Mouse (Mus musculus): ENCODE measurements around the gene Ppp1r12b.

Gene Ppp1r12b

DNA sequence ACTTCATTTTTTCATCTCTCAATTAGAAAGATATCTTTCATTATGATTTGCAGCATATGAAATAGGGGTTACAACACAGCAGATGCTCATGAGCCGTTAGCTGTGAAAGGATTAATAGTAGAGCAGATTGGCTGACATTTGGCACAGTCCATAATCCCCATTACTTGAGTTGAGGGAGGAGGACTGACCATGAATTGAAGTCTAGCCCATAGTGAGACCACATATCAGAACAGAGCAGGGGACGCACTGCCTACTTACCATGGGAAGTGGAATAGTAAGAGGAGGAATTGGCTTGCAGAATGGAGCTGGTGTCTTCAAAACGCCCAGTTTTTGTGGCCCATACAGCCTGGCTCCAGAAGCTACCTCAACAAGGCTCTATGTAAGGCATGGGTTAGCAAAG is 159.2 kb downstream of the Ppp1r12b start:
- DNase-seq (ENCODE audit: low spot score), result no peak

DNA sequence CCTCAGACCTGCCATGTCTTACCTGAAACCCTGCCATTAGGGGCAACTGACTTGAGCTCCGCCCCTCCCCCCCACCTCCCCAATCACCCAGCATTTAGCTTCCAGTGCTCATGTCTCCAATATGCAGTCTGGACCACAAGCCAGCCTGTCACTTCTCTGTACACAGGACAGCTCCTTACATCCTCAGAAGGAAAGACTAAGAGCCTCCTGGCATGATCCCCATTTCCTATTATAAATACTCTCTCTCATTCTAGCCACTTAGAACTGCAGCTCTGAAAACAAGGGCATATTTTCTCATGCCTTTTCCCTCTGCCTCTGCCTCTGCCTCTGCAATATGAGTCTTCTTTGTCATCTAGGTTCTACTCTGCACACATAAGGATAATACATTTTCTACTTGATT is 159.7 kb downstream of the Ppp1r12b start:
- no peak for DNase-seq (ENCODE audit: low spot score)

DNA sequence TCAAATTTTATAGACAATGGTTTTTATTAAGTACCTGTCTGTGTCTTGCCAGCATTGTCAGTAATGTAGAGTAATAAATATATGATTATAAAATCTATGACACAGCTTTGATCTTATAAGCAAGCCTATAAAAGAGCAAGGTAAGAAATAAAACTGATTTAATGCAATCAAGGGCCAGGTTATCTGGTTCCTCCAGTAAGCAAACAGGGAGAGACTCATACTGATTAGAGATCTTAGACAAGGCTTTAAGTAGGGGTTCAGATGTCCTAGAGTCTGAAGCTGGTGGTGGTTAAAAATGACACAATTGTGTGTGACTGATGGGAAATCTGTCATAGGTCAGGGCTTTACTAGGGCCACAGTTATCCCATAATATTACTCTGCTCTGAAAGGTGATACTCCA is 164.3 kb downstream of the Ppp1r12b start:
- no peak for DNase-seq (ENCODE audit: low spot score)

DNA sequence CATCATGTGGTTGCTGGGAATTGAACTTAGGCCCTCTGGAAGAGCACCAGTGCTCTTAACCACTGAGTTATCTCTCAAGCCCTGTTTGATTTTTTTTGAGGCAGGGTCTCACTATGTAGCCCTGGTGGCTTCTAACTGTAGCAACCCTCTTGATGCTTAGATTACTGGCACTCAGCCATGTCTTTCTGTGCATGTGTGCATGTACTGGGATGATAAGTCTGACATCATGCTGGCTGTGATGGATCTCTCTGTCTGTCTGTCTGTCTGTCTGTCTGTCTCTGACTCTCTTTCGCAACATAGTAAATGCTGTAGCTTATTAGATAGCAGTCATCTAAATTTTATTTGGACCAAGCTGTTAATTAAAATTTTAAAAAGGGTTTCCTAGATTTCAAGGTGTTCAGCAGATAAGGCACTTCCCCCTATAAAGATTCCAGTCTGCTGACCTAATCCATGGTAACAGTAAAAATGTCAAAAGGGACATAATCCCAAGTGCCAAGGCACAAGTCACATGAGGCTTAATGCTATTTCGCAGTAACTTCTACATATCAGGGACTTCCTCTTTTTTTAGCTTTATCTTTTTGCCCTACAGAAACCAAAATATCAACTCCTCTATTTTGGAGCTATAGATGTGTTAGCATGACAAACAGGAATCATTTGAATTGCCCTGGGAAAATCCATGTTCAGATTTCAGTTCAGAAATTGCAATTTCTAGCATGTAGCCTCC is 164.9 kb downstream of the Ppp1r12b start:
- DNase-seq (ENCODE audit: low spot score), result no peak

DNA sequence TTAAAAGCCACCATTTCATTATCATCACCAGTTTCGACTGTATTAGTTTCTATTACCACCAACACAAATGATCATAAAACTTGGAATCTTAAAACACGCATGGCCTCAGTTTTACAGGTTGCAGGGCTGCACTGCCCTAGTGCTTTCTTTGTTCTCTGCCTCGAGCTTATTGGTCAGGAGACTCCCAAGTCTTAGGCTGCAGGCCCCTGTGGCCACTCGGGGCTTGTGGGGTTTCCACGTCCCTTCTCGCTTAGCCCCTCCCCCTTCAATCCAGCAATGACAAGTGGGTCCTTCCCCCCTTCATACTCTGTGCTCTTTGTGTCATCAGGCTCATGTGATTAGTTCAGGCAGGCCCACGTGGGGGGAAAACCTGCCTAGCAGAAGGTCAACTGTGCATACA is 167.6 kb downstream of the Ppp1r12b start:
- DNase-seq (ENCODE audit: low spot score), result no peak

DNA sequence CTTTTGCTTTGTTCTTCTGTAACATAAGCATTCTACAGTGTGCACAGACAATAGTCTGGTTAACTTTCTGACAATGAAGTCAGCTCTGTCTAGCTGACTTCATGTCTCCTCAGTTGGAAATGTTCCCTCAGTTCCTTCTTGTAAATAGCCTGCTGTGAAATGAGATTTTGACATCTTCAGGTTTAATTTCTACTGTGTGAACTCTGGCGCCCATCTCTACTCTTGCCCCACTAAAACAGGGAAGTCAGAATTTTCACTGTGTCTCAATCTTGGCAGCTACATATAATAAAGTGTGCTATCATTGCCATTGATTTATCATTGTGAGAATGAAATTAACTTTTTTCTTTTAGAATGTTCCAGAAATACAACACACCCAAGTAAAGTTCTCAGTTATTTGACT is 170.8 kb downstream of the Ppp1r12b start:
- no peak for DNase-seq (ENCODE audit: low spot score)

DNA sequence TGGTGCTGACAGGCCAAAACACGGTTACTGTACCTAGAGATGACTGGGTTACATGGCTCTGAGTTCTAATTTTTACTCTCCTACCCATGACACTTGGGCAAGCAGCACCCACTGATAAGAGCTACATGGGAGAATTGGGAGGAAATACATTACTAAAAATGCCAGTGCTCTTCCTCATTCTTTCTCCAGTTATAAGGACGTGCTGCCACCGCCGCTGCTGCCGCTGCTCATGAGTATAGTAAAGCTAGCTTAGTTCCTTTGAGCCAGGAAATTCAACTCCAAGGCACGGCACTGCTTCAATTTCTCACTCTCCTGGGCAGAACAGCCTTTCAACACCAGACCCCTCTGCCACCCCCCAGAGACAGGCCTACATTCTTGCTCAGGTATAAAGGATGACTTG is 171.3 kb downstream of the Ppp1r12b start:
- no peak for DNase-seq (ENCODE audit: low spot score)

DNA sequence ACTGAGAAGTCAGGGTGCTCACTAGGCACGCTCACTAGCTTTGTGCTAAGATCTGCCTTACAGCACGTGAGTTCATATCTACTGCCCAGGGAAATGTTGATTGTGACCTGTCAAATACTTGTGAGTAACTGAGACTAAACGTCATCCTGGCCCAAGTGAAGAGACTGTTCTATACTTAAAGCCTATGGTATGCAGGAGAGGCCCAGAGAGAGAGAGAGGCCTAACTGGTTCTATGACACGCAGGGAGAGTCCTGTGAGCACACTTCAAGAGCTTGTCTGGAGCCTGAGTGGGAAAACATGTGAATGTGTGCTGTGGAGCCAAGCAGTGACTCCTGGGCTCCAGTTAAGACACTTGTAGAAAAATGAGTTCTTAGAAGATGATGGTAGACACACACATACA is 171.8 kb downstream of the Ppp1r12b start:
- no peak for DNase-seq (ENCODE audit: low spot score)

DNA sequence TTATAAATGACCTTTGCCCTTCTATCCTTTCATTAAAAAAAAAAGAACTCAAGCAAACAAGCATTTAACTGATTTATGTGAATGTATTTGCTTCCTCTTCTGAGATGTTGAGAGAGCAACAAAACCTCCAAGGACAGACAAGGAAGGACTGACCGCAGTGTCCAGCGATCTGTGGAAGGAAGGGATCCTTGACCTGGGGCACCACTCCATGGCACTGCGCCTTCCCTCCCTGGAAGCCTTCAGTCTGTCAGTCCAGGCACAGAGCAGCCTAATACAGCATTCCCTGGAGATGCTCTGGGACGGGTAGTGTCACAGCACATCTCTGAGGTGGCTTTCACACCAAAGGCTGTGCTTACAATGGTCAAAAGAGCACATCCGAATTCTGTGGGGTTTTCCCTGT is 172.9 kb downstream of the Ppp1r12b start:
- no peak for DNase-seq (ENCODE audit: low spot score)

DNA sequence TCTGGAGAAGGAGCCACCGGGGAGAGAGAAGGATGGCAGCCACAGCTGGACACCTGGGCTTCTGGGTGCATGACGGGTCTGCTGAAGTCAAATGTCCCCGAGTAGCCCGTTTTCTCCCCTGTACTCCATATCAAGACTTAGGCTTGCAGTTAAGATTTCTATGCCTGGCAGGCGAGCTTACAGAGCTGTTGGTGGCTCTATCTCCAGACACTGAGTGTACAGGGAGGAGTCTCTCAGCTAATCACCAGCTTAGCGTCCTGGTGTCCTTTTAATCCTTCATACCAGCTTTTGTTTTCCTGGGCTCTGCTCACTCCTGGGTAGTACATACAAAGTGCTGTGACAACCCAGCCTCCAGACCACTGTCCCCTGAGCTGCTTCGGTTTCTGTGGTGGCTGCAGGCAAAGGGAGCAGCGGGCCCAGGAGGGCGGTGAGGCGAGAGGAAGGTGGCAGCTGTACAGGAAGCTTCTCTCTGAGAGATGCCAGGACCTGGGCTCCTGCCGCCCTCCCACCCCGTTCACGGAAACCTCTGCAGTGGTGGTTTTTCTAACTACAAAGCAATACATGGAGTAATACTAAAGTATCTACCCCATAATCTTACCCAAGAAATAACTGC is 177.7 kb downstream of the Ppp1r12b start:
- no peak for DNase-seq (ENCODE audit: low spot score)

DNA sequence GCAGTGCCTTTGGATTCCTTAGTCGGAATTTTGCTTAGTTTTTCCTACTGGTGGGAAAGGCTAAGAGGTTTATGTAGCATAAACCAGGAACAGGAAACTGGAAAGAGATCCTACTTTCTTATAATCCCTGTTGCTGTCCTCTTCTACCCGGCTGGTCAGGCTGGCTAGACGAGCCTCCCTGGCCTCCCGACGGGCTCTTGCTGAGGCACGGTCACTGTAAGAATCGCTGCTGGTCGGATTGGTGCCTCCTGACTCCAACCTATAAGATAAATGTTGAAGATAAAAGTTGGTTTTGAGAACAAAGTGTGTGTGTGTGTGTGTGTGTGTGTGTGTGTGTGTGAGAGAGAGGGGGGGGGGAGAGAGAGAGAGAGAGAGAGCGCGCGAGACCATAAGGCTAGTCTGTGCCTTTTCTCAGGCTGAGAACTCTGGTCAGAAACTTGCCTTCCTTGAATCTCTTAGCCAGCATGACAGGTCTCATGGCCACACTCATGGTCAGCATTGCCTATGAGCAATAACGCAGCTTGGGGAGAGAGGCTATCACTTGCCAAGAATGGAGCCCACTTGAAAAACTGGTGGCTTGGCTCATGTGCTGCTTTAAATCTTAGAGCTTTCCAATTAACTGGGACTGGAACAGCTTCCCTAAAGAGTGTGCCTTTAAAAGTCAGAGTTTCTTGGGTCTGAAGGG is 178.4 kb downstream of the Ppp1r12b start:
- DNase-seq (ENCODE audit: low spot score), result peak; percentile 62

DNA sequence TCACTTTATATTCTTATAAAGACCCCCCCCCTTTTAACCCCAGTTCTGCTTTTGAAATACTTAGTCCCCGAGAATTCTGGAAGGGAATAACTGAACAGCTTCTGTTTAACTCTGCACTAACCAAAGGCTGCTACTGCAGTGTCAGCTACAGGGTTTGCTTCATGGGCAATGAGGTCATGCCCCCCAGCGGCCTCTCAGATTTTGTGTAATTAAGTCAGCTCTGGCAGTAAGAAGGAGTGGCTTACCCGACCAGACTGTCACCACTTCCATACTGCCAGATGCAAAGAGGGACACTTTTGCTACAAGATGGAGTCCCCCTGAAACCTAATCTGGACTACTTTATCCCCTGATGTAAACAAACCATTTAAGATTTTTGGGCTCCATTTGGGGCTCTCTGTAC is 180.1 kb downstream of the Ppp1r12b start:
- DNase-seq (ENCODE audit: low spot score), result no peak

DNA sequence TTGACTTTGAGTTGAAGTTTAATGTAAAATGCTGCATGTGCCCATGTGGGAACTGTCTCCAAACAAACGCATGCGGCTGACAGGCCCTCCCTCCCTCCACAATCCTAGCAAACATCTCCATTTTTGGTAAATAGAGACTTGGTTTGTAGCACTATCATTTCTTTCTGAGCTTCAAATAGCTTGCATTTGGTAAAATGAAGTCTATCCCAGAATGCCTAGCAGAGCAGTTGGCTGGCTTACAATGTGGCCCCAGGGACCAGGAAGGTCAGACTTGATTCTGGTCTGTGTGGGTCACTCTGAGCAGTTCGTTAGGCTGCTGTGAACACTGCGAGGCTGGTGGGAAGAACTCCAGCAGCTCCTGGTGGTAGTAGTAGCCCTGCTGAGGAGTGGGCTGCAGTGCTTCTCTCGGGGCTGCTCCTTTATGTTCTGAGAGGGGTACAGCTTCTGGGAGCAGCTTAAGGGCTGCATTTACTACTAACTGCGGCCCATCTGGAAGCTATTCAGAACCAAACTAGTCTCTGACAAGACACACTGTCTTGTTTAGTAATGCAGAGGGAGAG is 180.9 kb downstream of the Ppp1r12b start:
- DNase-seq (ENCODE audit: low spot score), result peak; percentile 11

DNA sequence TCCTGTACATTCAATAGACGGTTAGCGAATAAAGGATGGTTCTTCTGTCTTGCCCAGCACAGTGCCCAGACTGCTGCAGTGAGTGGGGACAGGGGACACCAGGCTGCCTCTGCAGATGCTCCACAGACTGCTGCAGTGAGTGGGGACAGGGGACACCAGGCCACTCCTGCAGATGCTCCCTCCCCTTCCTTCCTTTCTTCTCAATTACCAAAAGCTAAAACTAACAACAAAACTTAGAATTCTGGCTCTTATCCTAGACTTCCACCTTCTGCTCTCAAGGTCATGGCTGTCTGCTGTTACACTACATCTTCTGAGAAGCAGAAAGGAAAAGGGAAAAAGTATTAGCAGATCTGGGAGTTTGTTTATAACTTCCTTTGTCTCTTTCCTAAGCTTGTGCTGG is 181.5 kb downstream of the Ppp1r12b start:
- DNase-seq (ENCODE audit: low spot score), result no peak

DNA sequence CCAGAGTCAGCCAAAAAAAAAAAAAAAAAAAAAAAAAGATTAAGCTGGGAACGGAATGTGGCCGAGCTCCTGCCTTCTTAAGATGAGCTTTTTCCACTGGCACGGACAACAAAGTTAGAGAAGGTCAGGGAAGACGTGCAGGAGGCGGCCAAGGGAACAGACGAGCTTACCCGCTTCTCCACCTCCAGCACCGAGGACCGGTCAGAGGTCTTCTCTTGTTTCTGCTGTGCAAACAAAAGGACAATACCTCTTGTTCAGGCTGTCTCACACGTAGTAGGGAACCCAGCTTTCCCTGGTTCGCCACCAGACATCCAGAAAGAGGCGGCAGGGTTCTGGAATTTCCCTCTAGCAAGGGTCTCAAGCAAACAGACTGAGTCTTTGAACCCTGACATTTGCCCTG is 182.5 kb downstream of the Ppp1r12b start:
- peak; percentile 38 for DNase-seq (ENCODE audit: low spot score)

DNA sequence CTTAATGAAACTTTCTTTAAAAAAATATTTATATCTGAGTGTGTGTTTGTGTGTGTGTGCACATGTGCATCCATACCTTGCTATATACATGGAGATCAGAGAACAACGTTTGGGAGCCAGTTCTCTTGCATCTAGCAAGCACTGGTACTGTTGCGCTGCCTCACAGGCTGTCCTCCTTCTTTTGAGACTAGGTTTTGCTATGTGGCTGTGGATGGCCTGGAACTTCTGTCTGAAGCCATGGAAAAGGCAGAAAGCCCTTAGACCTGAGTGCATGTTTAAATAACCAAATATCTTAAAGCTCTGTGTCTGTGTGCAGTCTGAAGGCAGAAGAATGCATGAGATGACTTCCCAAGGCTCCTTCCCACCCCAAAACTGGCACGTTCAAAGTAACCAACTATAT is 182.9 kb downstream of the Ppp1r12b start:
- DNase-seq (ENCODE audit: low spot score), result no peak

DNA sequence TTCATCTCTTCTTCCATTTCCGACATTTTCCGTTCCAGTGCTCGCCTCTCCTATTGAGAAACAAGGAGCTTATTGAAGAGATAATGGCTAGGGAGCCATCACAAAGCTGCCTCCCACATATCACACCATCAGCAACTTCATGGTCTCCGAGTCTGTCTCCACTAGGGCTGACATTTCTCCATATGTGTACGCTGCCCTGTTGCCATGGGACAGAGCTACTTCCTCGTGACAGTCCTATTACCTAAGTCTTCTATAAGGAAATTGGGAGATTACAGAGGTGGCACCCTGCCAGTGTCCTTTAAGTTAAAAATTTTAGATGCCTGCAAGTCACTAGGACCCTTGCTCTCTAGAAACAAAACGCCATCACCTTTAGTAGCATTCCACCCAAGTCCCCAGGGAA is 183.7 kb downstream of the Ppp1r12b start:
- no peak for DNase-seq (ENCODE audit: low spot score)

DNA sequence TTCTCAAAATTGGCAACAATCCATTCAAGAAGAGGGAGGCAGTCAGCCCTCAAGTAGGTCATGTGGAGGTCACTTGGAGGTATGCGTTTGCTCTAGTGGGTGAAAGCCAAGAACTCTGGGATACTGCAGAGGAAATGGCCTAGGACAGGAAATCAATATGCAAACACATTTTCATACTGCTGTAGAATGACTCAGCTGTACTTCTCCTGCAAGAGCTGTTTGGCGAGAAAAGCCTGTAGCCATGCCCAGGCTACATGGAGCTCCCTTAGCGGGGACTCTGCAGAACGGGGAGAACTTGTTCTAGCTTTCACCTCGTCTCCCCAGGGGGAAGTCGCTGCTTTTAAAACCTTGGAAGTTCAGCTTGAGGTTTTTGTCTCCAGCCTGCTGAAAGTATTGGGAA is 184.4 kb downstream of the Ppp1r12b start:
- DNase-seq (ENCODE audit: low spot score), result peak; percentile 91

DNA sequence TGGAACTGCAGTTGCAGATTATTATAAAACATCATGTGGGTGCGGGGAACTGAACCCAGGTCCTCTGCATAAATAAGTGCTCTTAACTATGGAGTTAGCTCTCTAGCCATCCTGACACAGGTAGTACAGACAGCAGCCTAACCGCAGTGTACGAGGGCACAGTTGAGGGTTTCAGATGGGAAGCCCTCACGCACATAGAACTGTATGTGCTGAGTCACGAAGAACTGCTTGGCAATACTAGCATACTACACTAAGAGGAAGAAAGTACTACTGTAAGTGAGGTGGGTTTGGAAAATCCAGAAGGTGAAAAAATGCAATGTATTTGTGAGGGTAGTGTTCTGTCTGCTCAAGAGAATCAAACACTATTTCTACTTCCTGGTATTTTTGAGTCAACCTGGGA is 185.4 kb downstream of the Ppp1r12b start:
- no peak for DNase-seq (ENCODE audit: low spot score)

DNA sequence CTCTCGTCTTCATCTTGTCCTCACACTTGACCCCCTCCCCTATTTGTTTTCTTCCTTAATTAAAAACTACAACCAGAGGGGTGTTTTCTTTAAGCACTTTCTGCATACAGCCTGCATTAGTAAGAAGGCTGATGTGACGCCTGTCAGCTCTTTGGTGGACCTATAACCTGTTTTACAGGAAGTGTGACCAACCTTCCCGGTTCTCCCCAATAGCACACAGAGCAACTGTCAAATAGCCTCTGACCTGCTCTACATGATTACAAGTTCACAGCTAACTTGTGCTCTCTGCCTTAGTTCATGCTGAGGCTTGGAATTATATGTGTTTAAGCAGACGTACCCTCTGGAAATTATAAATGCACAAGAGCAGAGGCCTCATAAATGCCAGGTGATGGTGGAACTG is 189.3 kb downstream of the Ppp1r12b start:
- peak; percentile 52 for DNase-seq (ENCODE audit: low spot score)

DNA sequence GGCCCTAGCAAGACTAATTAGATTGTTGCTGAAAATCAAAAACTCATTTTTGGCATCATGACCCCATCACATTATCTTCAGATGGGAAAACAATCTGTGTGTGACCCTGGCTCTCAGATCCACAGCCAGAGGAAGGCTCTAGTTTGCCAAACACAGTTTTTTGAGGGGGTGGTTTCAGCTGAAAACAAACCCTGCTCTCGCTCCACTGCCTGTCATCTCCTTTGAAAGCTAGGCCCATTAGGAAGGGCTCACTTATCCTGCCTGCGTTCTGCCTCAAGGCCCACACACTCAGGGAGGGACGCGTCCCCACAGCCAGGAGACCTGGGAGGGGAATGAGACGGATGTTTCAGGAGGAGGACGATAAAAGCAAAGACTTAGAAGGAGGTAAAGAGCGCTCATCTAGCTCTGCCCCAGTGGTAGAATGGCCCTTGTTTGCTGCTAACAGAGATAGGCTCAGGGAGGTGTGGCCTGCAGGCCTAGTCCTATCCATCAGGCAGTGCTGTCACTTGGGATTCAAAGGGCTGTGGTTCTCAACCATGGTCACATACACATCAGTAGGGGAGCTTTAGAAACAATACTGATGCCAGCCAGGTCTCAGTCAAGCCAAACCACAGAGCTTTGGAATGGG is 190.8 kb downstream of the Ppp1r12b start:
- DNase-seq (ENCODE audit: low spot score), result no peak

DNA sequence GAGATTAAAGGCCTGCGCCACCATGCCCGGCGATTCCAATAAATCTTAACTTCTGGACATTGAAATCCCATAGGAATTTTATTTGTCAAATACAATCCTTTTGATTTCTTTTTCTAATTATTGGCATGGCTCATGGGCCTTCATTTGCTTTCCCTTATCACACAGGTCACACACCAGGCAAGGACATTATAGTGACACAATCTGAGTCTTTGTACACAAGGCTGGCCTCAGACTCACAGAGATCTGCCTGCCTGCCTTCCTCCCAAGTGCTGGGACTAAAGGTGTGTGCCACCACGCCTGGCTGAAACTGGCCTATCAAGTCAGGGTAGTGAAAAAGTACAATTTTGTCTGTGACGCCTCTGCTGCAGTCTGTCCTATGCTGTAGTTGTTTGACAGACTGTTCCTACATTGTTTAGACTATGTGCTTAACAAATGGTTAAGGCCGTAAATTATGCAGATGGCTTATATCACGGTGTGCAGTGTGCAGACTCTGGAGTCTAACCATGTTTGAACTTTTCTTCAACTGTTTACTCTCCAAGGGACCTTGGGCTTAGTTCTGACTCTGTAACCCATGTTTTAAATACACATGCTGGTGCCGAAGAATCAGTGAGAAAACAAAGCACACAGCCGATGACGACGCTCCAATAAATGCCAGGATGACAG is 191.8 kb downstream of the Ppp1r12b start:
- no peak for DNase-seq (ENCODE audit: low spot score)

Data from urinary bladder, postnatal 14 days (tissue).